Mouse (Mus musculus): ENCODE results near the gene Bend5. TPM values are rescaled to one million over a fixed set of nuclear protein-coding genes. Genes with fewer than 3 reads are reported as not detected.

The Bend5 gene
- polyA plus RNA-seq, 1 experiment, result 6.1 TPM

GRCm38 (mm10) chr4:111403243-111403642 is 11.6 kb upstream of the Bend5 start:
- WGBS, result 21% methylated on average over 1 of the region's 1 CpGs
- Histone ChIP-seq H3K27ac (ENCODE audit: control insufficient read depth, insufficient read depth, low read depth, low read length, poor library complexity) (no peak overlapping the region), H3K4me1 (ENCODE audit: control insufficient read depth, insufficient read depth, low read length) (no peaks in the 10 kb centered on the region; the same call in 1 of the 2 replicates), H3K4me3 (replicated peaks; ENCODE audit: control insufficient read depth, low read depth, low read length) (no peak overlapping the region)
- TF ChIP-seq POLR2A (IDR thresholded peaks at IDR 0.05; ENCODE audit: borderline replicate concordance, control insufficient read depth, low read depth, low read length) (no peak), CTCF (IDR thresholded peaks at IDR 0.05; ENCODE audit: control insufficient read depth, insufficient read depth, low read length) (no peak)

GRCm38 (mm10) chr4:111410731-111411130 is 4.1 kb upstream of the Bend5 start:
- Histone ChIP-seq H3K4me1 (ENCODE audit: control insufficient read depth, insufficient read depth, low read length) (no peaks in the 10 kb centered on the region), H3K4me3 (replicated peaks; ENCODE audit: control insufficient read depth, low read depth, low read length) (no peak overlapping the region), H3K27ac (ENCODE audit: control insufficient read depth, insufficient read depth, low read depth, low read length, poor library complexity) (no peak overlapping the region)
- WGBS, result 72% methylated on average over 4 of the region's 4 CpGs
- TF ChIP-seq CTCF (IDR thresholded peaks at IDR 0.05; ENCODE audit: control insufficient read depth, insufficient read depth, low read length) (no peak), POLR2A (IDR thresholded peaks at IDR 0.05; ENCODE audit: borderline replicate concordance, control insufficient read depth, low read depth, low read length) (no peak)

GRCm38 (mm10) chr4:111414399-111414798 is 407 bp upstream of the Bend5 start:
- under 1% methylated on average over 6 of the region's 6 CpGs for WGBS
- Histone ChIP-seq H3K4me1 (ENCODE audit: control insufficient read depth, insufficient read depth, low read length) (no peaks in the 10 kb centered on the region), H3K4me3 (replicated peaks; ENCODE audit: control insufficient read depth, low read depth, low read length) (peak overlapping the region; percentile 60), H3K27ac (ENCODE audit: control insufficient read depth, insufficient read depth, low read depth, low read length, poor library complexity) (no peak overlapping the region)
- TF ChIP-seq POLR2A (IDR thresholded peaks at IDR 0.05; ENCODE audit: borderline replicate concordance, control insufficient read depth, low read depth, low read length) (no peak), CTCF (IDR thresholded peaks at IDR 0.05; ENCODE audit: control insufficient read depth, insufficient read depth, low read length) (no peak)

- no peaks in the 10 kb centered on the region for H3K4me1 ChIP-seq (ENCODE audit: control insufficient read depth, insufficient read depth, low read length)
- no peak overlapping the region for H3K27ac ChIP-seq (ENCODE audit: control insufficient read depth, insufficient read depth, low read depth, low read length, poor library complexity)
- WGBS, result 20% methylated on average over 3 of the region's 3 CpGs
- H3K4me3 ChIP-seq (replicated peaks; ENCODE audit: control insufficient read depth, low read depth, low read length), result peak overlapping the region; percentile 42
- TF ChIP-seq POLR2A (IDR thresholded peaks at IDR 0.05; ENCODE audit: borderline replicate concordance, control insufficient read depth, low read depth, low read length), result no peak
- no peak for TF ChIP-seq CTCF (IDR thresholded peaks at IDR 0.05; ENCODE audit: control insufficient read depth, insufficient read depth, low read length)
Observed at GRCm38 (mm10) chr4:111416126-111416525, 1.3 kb downstream of the Bend5 start.

- no peak overlapping the region for H3K4me3 ChIP-seq (replicated peaks; ENCODE audit: control insufficient read depth, low read depth, low read length)
- no peaks in the 10 kb centered on the region for H3K4me1 ChIP-seq (ENCODE audit: control insufficient read depth, insufficient read depth, low read length)
- no peak for TF ChIP-seq CTCF (IDR thresholded peaks at IDR 0.05; ENCODE audit: control insufficient read depth, insufficient read depth, low read length)
- TF ChIP-seq POLR2A (IDR thresholded peaks at IDR 0.05; ENCODE audit: borderline replicate concordance, control insufficient read depth, low read depth, low read length), result no peak
- no peak overlapping the region for H3K27ac ChIP-seq (ENCODE audit: control insufficient read depth, insufficient read depth, low read depth, low read length, poor library complexity)
- WGBS, result 84% methylated on average over 3 of the region's 3 CpGs
Observed at GRCm38 (mm10) chr4:111416551-111416950, 1.7 kb downstream of the Bend5 start.

DNA sequence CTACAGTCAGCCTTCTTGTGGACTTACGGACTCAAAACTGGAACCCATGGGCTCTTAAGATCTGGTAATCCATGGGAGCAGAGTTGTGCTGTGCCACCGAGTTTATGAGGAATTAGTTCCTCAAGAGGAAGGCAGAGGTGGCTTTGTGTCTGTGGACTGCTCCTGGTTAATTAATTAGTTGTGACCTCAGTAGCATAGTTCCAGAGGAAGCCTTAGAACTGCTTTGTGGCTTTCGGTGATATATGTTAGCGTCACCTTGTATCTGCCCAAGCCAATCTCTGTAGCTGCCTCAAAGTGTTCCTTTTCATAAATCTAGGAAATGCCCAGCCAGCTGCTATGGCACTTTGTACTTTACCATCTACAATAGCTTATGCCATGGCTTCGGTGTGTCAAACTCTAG is 2.9 kb downstream of the Bend5 start:
- 83% methylated on average over 5 of the region's 5 CpGs for WGBS
- Histone ChIP-seq H3K4me1 (ENCODE audit: control insufficient read depth, insufficient read depth, low read length) (no peaks in the 10 kb centered on the region), H3K27ac (ENCODE audit: control insufficient read depth, insufficient read depth, low read depth, low read length, poor library complexity) (no peak overlapping the region), H3K4me3 (replicated peaks; ENCODE audit: control insufficient read depth, low read depth, low read length) (no peak overlapping the region)
- TF ChIP-seq POLR2A (IDR thresholded peaks at IDR 0.05; ENCODE audit: borderline replicate concordance, control insufficient read depth, low read depth, low read length) (no peak), CTCF (IDR thresholded peaks at IDR 0.05; ENCODE audit: control insufficient read depth, insufficient read depth, low read length) (no peak)

- WGBS, result 77% methylated on average over 1 of the region's 1 CpGs
- H3K4me1 ChIP-seq (ENCODE audit: control insufficient read depth, insufficient read depth, low read length), result no peaks in the 10 kb centered on the region
- no peak overlapping the region for H3K4me3 ChIP-seq (replicated peaks; ENCODE audit: control insufficient read depth, low read depth, low read length)
- no peak overlapping the region for H3K27ac ChIP-seq (ENCODE audit: control insufficient read depth, insufficient read depth, low read depth, low read length, poor library complexity)
- no peak for TF ChIP-seq POLR2A (IDR thresholded peaks at IDR 0.05; ENCODE audit: borderline replicate concordance, control insufficient read depth, low read depth, low read length)
Observed at GRCm38 (mm10) chr4:111419476-111419875, 4.7 kb downstream of the Bend5 start.

- TF ChIP-seq POLR2A (IDR thresholded peaks at IDR 0.05; ENCODE audit: borderline replicate concordance, control insufficient read depth, low read depth, low read length), result no peak
- no peak for TF ChIP-seq CTCF (IDR thresholded peaks at IDR 0.05; ENCODE audit: control insufficient read depth, insufficient read depth, low read length)
- WGBS, result 88% methylated on average over 3 of the region's 3 CpGs
- no peak overlapping the region for H3K4me3 ChIP-seq (replicated peaks; ENCODE audit: control insufficient read depth, low read depth, low read length)
- no peaks in the 10 kb centered on the region for H3K4me1 ChIP-seq (ENCODE audit: control insufficient read depth, insufficient read depth, low read length)
- no peak overlapping the region for H3K27ac ChIP-seq (ENCODE audit: control insufficient read depth, insufficient read depth, low read depth, low read length, poor library complexity)
Observed at GRCm38 (mm10) chr4:111420031-111420430, 5.2 kb downstream of the Bend5 start.

DNA sequence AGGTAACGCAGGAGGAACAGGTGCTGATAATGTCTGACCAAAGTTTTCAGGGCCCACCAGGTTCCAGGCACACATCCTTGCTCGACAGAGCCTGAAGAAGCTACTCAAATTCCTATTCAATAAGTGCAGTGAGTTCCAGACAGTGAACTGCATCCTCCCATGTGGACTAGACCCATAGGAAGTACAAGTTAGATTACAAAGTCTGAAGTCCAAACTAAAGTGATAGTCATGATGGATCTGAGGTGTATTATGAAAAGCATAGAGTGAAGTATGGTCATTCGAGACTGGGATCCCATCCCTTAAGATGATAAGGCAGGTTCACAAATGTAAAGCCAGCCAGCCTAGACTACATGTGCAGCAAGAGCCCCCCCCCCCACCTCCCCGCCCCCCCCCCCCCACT is 6.1 kb downstream of the Bend5 start:
- WGBS, result 78% methylated on average over 4 of the region's 4 CpGs
- Histone ChIP-seq H3K27ac (ENCODE audit: control insufficient read depth, insufficient read depth, low read depth, low read length, poor library complexity) (no peak overlapping the region), H3K4me3 (replicated peaks; ENCODE audit: control insufficient read depth, low read depth, low read length) (no peak overlapping the region), H3K4me1 (ENCODE audit: control insufficient read depth, insufficient read depth, low read length) (no peaks in the 10 kb centered on the region)
- TF ChIP-seq CTCF (IDR thresholded peaks at IDR 0.05; ENCODE audit: control insufficient read depth, insufficient read depth, low read length), result no peak
- no peak for TF ChIP-seq POLR2A (IDR thresholded peaks at IDR 0.05; ENCODE audit: borderline replicate concordance, control insufficient read depth, low read depth, low read length)

Measured in bone marrow, adult 2 months (tissue).